14 mouse cellular contexts compared by ENCODE assay signal in the genomic region with DNA sequence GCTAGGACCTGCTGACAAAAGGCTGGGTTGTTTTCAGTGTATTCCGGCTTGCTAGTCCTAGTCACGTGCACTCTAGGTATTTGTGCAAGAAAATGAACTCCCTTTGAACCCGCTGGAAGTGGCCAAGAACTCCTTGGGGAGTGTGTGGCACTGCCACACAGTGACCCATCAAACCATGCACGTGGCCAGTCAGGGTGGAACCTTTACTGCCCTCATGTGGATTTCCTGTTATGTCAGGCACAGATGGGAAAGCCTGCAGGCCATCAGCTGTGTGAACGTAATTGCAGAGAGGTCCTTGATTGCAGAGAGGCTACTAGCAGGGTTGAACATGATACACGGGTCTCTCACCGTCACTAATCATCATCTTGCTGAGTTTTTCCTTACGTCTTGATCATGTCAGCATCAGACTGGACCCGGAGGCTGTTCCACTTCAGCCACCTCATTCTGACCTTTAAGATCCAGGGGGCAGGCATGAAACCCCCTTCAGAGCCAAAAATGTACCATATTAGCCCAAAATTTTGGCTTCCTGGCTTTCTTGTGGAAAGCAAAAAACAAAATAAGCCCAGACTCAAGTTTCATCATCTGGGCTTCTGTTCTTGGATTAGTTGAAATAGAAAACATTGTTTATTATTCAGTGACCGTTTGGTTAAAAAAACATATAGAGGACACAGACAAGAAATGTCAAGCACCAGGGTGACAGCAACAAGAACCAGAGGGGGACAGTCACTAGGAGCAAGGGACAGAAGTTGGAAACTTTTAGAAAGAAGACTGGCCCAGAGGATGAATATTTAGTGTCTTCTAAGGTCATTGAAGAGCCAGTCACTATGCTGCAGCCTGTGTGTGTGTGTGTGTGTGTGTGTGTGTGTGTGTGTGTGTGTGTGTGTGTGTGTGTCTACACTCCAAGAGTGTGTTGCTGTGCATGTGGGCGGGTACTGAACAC.
A peak's percentile ranks its signal among the peaks of the same experiment; 100 is the strongest.
DNase-seq lines count a peak whose midpoint lies in the region; ATAC-seq and TF ChIP-seq lines count a peak whose summit lies in the region.
"Had no signal": no experiment of that assay in that cellular context is flagged by ENCODE, and none has a peak within 500 bp of the region (broad histone marks: within the 10 kb centered on the region; RNA-seq: fewer than 3 reads in every experiment).

No protein-coding gene starts in this region.

- no peaks in the 10 kb centered on the region; the same call in 1 of the 2 replicates for H3K27me3 ChIP-seq in lung, embryonic 14.5 days (ENCODE audit: insufficient read depth, low read length)
- H3K27me3 ChIP-seq in kidney, embryonic 14.5 days (ENCODE audit: control insufficient read depth, insufficient read depth, low read length) = no peaks in the 10 kb centered on the region
- no peaks in the 10 kb centered on the region for H3K27me3 ChIP-seq in small intestine, adult 2 months (ENCODE audit: control insufficient read depth, insufficient read depth, low read length)

- H3K9me3 ChIP-seq in lung, embryonic 14.5 days (ENCODE audit: low read depth, low read length) = no peaks in the 10 kb centered on the region
- no peaks in the 10 kb centered on the region for H3K9me3 ChIP-seq in kidney, embryonic 14.5 days (ENCODE audit: control insufficient read depth, low read length)
- H3K9me3 ChIP-seq: G1E had no signal

- ATAC-seq in lung, embryonic 14.5 days (ENCODE audit: insufficient read depth) = peak; percentile 86
- no peak; the same call in 1 of the 2 replicates for ATAC-seq in kidney, embryonic 14.5 days (ENCODE audit: low FRiP score, low TSS enrichment)
- ATAC-seq in erythroid progenitor cell, adult 5-6 weeks (replicated peaks; ENCODE audit: low FRiP score, poor library complexity, severe bottlenecking) = no peak
- no peak for ATAC-seq in CD4-positive, CD25-positive, alpha-beta regulatory T cell, adult 4 months
- ATAC-seq: activated CD4-positive, CD25-positive, alpha-beta regulatory T cell, adult 4 months had no signal

- peak; percentile 17 for DNase-seq in embryo, embryonic 10 days (ENCODE audit: low spot score)
- no peak for DNase-seq in embryo, embryonic 9.5 days (ENCODE audit: extremely low spot score)
- DNase-seq in lung, embryonic 14.5 days = peak; percentile 85
- no peak for DNase-seq in lung, postnatal 10 days
- DNase-seq: cerebellum, postnatal 25 days; layer of hippocampus, postnatal 36 days; liver had no signal

- H3K4me2 ChIP-seq in lung, embryonic 14.5 days = no peak overlapping the region
- H3K4me2 ChIP-seq in kidney, embryonic 14.5 days (replicated peaks; ENCODE audit: low read depth, low read length) = no peak overlapping the region

- 27% methylated on average over 11 of the region's 11 CpGs for WGBS in lung, embryonic 14.5 days
- 32% methylated on average over 11 of the region's 11 CpGs for whole genome bisulfite sequencing in kidney, embryonic 14.5 days
- 66% methylated on average over 11 of the region's 11 CpGs for WGBS in small intestine, adult 2 months

- no peaks in the 10 kb centered on the region for H3K36me3 ChIP-seq in lung, embryonic 14.5 days (ENCODE audit: insufficient read depth)
- no peaks in the 10 kb centered on the region for H3K36me3 ChIP-seq in kidney, embryonic 14.5 days (ENCODE audit: control insufficient read depth, insufficient read depth, low read length)
- H3K36me3 ChIP-seq in small intestine, adult 2 months (ENCODE audit: control insufficient read depth, insufficient read depth, low read length) = no peaks in the 10 kb centered on the region
- H3K36me3 ChIP-seq: G1E had no signal

- peak overlapping the region; percentile 58 for H3K27ac ChIP-seq in lung, embryonic 14.5 days (ENCODE audit: low read depth)
- peak overlapping the region; percentile 30; the same call in 1 of the 2 replicates for H3K27ac ChIP-seq in kidney, embryonic 14.5 days (ENCODE audit: low read depth, low read length)
- peak overlapping the region; percentile 11 for H3K27ac ChIP-seq in small intestine, adult 2 months (ENCODE audit: insufficient read depth, low read depth, low read length)

- peaks cover 4% of the 10 kb centered on the region; the same call in 1 of the 2 replicates for H3K4me1 ChIP-seq in lung, embryonic 14.5 days (ENCODE audit: insufficient read depth)
- H3K4me1 ChIP-seq in kidney, embryonic 14.5 days (ENCODE audit: control insufficient read depth, insufficient read depth, low read length) = 0 out of 2 replicates have a peak, but pooled peaks cover 5% of the 10 kb centered on the region
- H3K4me1 ChIP-seq in small intestine, adult 2 months (ENCODE audit: control insufficient read depth, insufficient read depth, insufficient read length, low read length) = no peaks in the 10 kb centered on the region

- no peak for TF ChIP-seq POLR2A in small intestine, adult 2 months (IDR thresholded peaks at IDR 0.05; ENCODE audit: low read depth, low read length)

- peak; percentile 34; the same call in 1 of the 2 replicates for TF ChIP-seq CTCF in lung, embryonic 14.5 days (IDR thresholded peaks at IDR 0.05; ENCODE audit: low read depth)
- no peak for TF ChIP-seq CTCF in small intestine, adult 2 months (IDR thresholded peaks at IDR 0.05; ENCODE audit: extremely low read depth, insufficient read length, insufficient replicate concordance, low read depth, low read length)

- H3K9ac ChIP-seq in lung, embryonic 14.5 days = no peak overlapping the region
- H3K9ac ChIP-seq in kidney, embryonic 14.5 days (ENCODE audit: low read depth, low read length) = no peak overlapping the region

- no peak overlapping the region for H3K4me3 ChIP-seq in lung, embryonic 14.5 days (ENCODE audit: low read depth, low read length)
- no peak overlapping the region for H3K4me3 ChIP-seq in kidney, embryonic 14.5 days (ENCODE audit: low read length)
- H3K4me3 ChIP-seq in small intestine, adult 2 months (ENCODE audit: low read depth, low read length) = no peak overlapping the region
- H3K4me3 ChIP-seq: myocyte had no signal

Comparison
In these comparisons a context has a peak if more than half of its experiments do, and no peak if none do; other contexts are left out.
1. DNase-seq: peak in embryo, embryonic 10 days (single experiment) and lung, embryonic 14.5 days (single experiment); none in embryo, embryonic 9.5 days (single experiment) and lung, postnatal 10 days (single experiment).
2. Peak in every context shown above with its lines, with median percentiles within 50 percentile points of each other: H3K27ac ChIP-seq.